Mouse (Mus musculus): Measurements from ENCODE around the gene Stoml1. TPM values are rescaled to one million over a fixed set of nuclear protein-coding genes. Genes with fewer than 3 reads are reported as not detected.
A peak's percentile ranks its signal among the peaks of the same experiment; 100 is the strongest.

Gene Stoml1
- total and polyA plus RNA-seq, 3 experiments = 9.2 to 23.4 (median 9.6) TPM

- H3K27me3 ChIP-seq (ENCODE audit: control insufficient read depth, insufficient read depth, low read length) = no peaks in the 10 kb centered on the region
- H3K79me2 ChIP-seq (replicated peaks; ENCODE audit: control insufficient read depth, insufficient read depth, low read length) = no peaks in the 10 kb centered on the region
- WGBS = 76% methylated on average over 2 of the region's 2 CpGs
- no peak for TF ChIP-seq POLR2A (IDR thresholded peaks at IDR 0.05; ENCODE audit: insufficient read depth, low read depth, low read length)
- no peak for TF ChIP-seq CTCF (IDR thresholded peaks at IDR 0.05)
- TF ChIP-seq EP300 (IDR thresholded peaks at IDR 0.05; ENCODE audit: insufficient read depth, low read depth, low read length) = no peak
- H3K9ac ChIP-seq (ENCODE audit: low read depth, low read length) = no peak overlapping the region
- intact Hi-C loops (cut with DNase I) = no loop called here
- peaks cover 4% of the 10 kb centered on the region for H3K4me1 ChIP-seq (ENCODE audit: control insufficient read depth, insufficient read depth, low read length)
- no peak overlapping the region for H3K27ac ChIP-seq
- no peaks in the 10 kb centered on the region for H3K36me3 ChIP-seq (ENCODE audit: control insufficient read depth, insufficient read depth, low read length)
- DNase-seq = no peak
- H3K4me3 ChIP-seq = no peak overlapping the region
Observed at GRCm38 (mm10) chr9:58255105-58255504, 2.1 kb downstream of the Stoml1 start.

- no peak for TF ChIP-seq CTCF (IDR thresholded peaks at IDR 0.05)
- Histone ChIP-seq H3K9ac (ENCODE audit: low read depth, low read length) (no peak overlapping the region), H3K4me3 (no peak overlapping the region), H3K27ac (no peak overlapping the region), H3K27me3 (ENCODE audit: control insufficient read depth, insufficient read depth, low read length) (no peaks in the 10 kb centered on the region), H3K79me2 (replicated peaks; ENCODE audit: control insufficient read depth, insufficient read depth, low read length) (no peaks in the 10 kb centered on the region), H3K36me3 (ENCODE audit: control insufficient read depth, insufficient read depth, low read length) (no peaks in the 10 kb centered on the region), H3K4me1 (ENCODE audit: control insufficient read depth, insufficient read depth, low read length) (peaks cover 1% of the 10 kb centered on the region; the same call in 1 of the 2 replicates)
- intact Hi-C loops (cut with DNase I) = no loop called here
- no peak for DNase-seq
- 88% methylated on average over 10 of the region's 10 CpGs for whole genome bisulfite sequencing
Observed at GRCm38 (mm10) chr9:58255704-58256685, 3.0 kb downstream of the Stoml1 start.

GRCm38 (mm10) chr9:58262507-58262906, 9.5 kb downstream of the Stoml1 start:
- Histone ChIP-seq H3K9ac (ENCODE audit: low read depth, low read length) (no peak overlapping the region), H3K27ac (no peak overlapping the region), H3K79me2 (replicated peaks; ENCODE audit: control insufficient read depth, insufficient read depth, low read length) (no peaks in the 10 kb centered on the region), H3K4me1 (ENCODE audit: control insufficient read depth, insufficient read depth, low read length) (peaks cover 1% of the 10 kb centered on the region; the same call in 1 of the 2 replicates), H3K27me3 (ENCODE audit: control insufficient read depth, insufficient read depth, low read length) (no peaks in the 10 kb centered on the region), H3K4me3 (no peak overlapping the region), H3K36me3 (ENCODE audit: control insufficient read depth, insufficient read depth, low read length) (no peaks in the 10 kb centered on the region)
- no peak for DNase-seq
- intact Hi-C loops (cut with DNase I) = no loop called here
- TF ChIP-seq POLR2A (IDR thresholded peaks at IDR 0.05; ENCODE audit: insufficient read depth, low read depth, low read length) (no peak), CTCF (IDR thresholded peaks at IDR 0.05) (no peak), EP300 (IDR thresholded peaks at IDR 0.05; ENCODE audit: insufficient read depth, low read depth, low read length) (no peak)
- 99% methylated on average over 5 of the region's 5 CpGs for WGBS

- Histone ChIP-seq H3K36me3 (ENCODE audit: control insufficient read depth, insufficient read depth, low read length) (no peaks in the 10 kb centered on the region), H3K27me3 (ENCODE audit: control insufficient read depth, insufficient read depth, low read length) (no peaks in the 10 kb centered on the region), H3K27ac (no peak overlapping the region), H3K4me1 (ENCODE audit: control insufficient read depth, insufficient read depth, low read length) (peaks cover 1% of the 10 kb centered on the region; the same call in 1 of the 2 replicates), H3K9ac (ENCODE audit: low read depth, low read length) (no peak overlapping the region), H3K4me3 (no peak overlapping the region), H3K79me2 (replicated peaks; ENCODE audit: control insufficient read depth, insufficient read depth, low read length) (no peaks in the 10 kb centered on the region)
- TF ChIP-seq EP300 (IDR thresholded peaks at IDR 0.05; ENCODE audit: insufficient read depth, low read depth, low read length) (no peak), POLR2A (IDR thresholded peaks at IDR 0.05; ENCODE audit: insufficient read depth, low read depth, low read length) (no peak)
- intact Hi-C loops (cut with DNase I) = no loop called here
- WGBS = 41% methylated on average over 3 of the region's 3 CpGs
- DNase-seq = no peak
Observed at GRCm38 (mm10) chr9:58265368-58265767, 12.4 kb downstream of the Stoml1 start.

- Histone ChIP-seq H3K27me3 (ENCODE audit: control insufficient read depth, insufficient read depth, low read length) (no peaks in the 10 kb centered on the region), H3K9ac (ENCODE audit: low read depth, low read length) (no peak overlapping the region), H3K36me3 (ENCODE audit: control insufficient read depth, insufficient read depth, low read length) (no peaks in the 10 kb centered on the region), H3K27ac (peak overlapping the region; percentile 51), H3K4me3 (no peak overlapping the region), H3K79me2 (replicated peaks; ENCODE audit: control insufficient read depth, insufficient read depth, low read length) (no peaks in the 10 kb centered on the region), H3K4me1 (ENCODE audit: control insufficient read depth, insufficient read depth, low read length) (peaks cover 1% of the 10 kb centered on the region; the same call in 1 of the 2 replicates)
- DNase-seq = no peak
- intact Hi-C loops (cut with DNase I) = loop anchor here (2.0 kb wide), 1 partner anchor 40 kb away; no protein-coding TSS in a partner anchor
- TF ChIP-seq EP300 (IDR thresholded peaks at IDR 0.05; ENCODE audit: insufficient read depth, low read depth, low read length) (no peak), CTCF (IDR thresholded peaks at IDR 0.05) (no peak), POLR2A (IDR thresholded peaks at IDR 0.05; ENCODE audit: insufficient read depth, low read depth, low read length) (no peak)
- WGBS = 26% methylated on average over 4 of the region's 4 CpGs
Observed at GRCm38 (mm10) chr9:58266571-58267011, 13.6 kb downstream of the Stoml1 start.

- no peak for TF ChIP-seq CTCF (IDR thresholded peaks at IDR 0.05)
- no peak for TF ChIP-seq POLR2A (IDR thresholded peaks at IDR 0.05; ENCODE audit: insufficient read depth, low read depth, low read length)
- Histone ChIP-seq H3K9ac (ENCODE audit: low read depth, low read length) (no peak overlapping the region), H3K36me3 (ENCODE audit: control insufficient read depth, insufficient read depth, low read length) (no peaks in the 10 kb centered on the region), H3K4me1 (ENCODE audit: control insufficient read depth, insufficient read depth, low read length) (peaks cover 1% of the 10 kb centered on the region; the same call in 1 of the 2 replicates), H3K79me2 (replicated peaks; ENCODE audit: control insufficient read depth, insufficient read depth, low read length) (no peaks in the 10 kb centered on the region), H3K27ac (peak overlapping the region; percentile 51), H3K27me3 (ENCODE audit: control insufficient read depth, insufficient read depth, low read length) (no peaks in the 10 kb centered on the region), H3K4me3 (no peak overlapping the region)
- no peak for DNase-seq
- WGBS = 56% methylated on average over 3 of the region's 3 CpGs
- intact Hi-C loops (cut with DNase I) = loop anchor here (2.0 kb wide), 1 partner anchor 40 kb away; no protein-coding TSS in a partner anchor
Observed at GRCm38 (mm10) chr9:58267046-58267445, 14.1 kb downstream of the Stoml1 start.

All from heart, adult 2 months (tissue).